Mouse (Mus musculus): ENCODE measurements around the gene Olfr683.
"Not testable (repeated sequence)": the region's sequence is repeated elsewhere in the genome, so short reads cannot be mapped to it uniquely, and the experiment has no call there.

Gene Olfr683

DNA sequence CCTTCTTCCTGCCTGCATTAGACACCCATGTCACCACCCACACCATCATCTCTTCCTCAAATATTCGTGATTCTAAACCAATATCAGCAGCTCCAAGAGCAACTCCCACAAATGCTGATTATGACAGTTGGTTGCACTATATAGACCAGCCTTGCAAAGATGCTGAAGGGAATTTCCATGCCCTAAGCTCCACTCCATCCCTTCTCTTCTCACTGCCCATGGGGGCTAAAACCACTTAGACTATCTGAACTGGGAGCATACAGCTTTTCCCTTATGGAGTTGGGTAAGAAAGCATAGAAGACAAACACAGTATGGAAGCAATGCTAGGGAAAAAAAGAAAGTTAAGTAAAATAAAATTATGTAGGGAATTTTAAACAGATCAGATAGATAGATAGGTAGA is at the start of gene Olfr683:
Gene Olfr683, minus strand, starts transcription at position 101 of the 400 bp plus-strand sequence.
- no peak for DNase-seq

DNA sequence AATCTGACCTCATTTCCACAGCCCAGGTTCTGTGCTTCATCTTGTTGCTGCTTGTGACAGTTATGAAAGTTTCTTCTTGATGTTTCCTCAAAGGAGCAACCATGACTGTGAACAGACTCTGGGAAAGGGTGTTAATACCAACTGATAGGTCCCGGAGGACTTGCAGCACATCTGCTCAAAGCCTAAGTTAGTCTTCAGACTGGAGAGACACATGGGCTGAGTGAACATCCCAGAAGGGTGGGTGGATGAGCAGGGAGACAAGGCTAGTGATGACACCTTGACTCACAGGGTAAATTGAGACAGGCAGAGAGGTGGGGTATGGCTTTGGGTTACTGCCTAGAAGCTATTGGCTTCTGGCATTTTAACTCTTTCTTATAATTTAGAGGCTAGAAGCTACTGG is 39.1 kb upstream of the Olfr683 start, which contains the start of gene Olfr685:
Gene Olfr685, minus strand, starts transcription at position 101 of the 400 bp plus-strand sequence.
- no peak for DNase-seq

DNA sequence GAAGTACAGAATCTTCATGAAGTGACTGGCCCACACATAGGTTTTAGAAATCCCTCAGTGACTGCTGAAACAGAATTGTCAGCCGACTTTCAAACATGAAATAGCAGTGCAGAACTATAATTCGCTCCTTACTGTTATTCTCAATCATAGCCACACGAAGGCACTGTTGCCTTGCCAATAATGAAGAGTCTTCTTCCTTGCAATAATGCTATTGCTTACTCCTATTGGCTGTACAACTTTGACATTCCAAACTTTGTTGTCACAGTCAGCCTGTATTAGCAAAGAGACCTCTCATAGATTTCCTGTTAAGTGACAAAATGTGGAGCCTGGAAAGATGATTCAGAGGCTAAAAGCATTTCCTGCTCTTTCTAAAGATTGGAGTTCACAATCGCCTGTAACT is 24.0 kb upstream of the Olfr683 start:
- DNase-seq, result no peak

DNA sequence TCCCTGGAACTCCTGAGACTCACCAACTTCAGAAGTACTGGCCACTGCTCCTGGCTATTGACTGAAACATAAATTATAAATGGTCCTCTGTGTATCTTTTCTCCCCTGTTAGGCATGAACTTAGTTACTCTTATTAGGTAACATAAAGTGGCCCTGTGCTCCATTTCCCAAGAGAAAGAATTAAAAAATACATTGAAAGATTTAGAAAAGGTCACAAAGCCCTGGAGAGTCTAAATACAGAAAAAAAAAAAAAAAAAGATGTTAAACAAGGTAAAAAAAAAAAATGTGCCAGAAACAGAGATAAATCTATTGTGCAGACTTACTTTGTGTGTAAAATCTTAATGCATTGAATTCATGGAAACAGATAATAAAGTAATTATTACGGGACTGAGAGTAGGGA is 16.7 kb upstream of the Olfr683 start, which contains the start of gene Olfr684:
Gene Olfr684, minus strand, starts transcription at position 101 of the 400 bp plus-strand sequence.
- DNase-seq, result no peak

DNA sequence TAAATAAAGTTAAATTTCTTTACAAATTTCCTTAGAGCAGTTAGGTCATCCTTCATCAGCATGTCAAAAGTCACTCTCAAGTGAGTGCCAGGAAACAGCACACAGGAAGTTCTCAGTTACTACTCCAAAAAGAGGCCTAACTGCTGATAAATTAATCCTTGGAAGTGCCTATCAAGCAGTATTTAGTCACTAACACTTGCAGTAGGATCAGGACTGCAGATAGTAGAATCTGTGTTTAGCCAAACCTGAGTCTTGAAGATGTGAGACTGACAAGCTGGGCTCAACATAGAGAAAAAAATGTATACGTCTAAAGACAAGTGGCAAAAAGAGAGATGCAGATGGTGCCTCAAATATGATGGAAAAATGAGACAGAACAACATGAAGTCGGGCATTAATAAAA is 5.5 kb downstream of the Olfr683 start:
- DNase-seq, result no peak

DNA sequence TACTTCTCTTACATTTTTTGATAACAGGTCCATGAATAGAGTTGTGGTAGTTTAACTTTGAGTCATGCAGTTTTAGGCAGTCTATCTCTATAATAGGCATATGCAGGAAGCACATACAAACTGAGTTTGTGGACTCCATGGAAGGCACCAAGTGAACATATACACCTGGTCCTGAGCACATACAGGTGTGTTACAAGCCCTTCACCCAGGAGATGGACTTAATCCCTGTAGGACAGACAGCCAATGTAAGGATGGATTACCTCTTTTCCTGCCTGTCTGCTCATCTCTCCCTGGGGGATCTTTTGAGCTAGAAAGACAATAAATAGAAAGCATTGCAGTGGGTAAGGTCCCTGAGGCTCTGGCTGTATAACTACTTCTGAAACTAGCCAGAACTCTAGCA is 30.3 kb downstream of the Olfr683 start, which contains the start of gene Olfr681:
Gene Olfr681, plus strand, starts transcription at position 301 of the 400 bp plus-strand sequence.
- no peak for DNase-seq

DNA sequence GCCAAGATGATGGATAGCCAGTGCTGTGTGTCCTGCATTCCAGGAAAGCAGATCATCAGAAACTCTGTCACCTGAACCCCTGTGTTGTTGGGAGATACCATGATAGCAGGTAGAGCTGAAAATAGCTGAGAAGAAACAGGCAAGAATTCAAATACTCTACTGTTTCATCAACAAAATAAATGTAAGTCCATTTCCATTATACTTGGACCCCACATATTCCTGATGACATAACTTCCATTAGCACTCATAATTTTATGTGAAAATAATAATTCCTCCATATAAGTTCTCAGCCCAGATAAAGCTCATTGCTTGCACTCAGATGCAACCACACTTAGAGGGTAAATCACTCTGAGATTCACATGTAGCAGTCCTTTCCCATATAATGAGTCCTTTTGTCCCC is 54.1 kb downstream of the Olfr683 start, which contains the start of gene Olfr680-ps1:
Gene Olfr680-ps1, minus strand, starts transcription at position 101 of the 400 bp plus-strand sequence.
- DNase-seq, result not testable (repeated sequence)

Data from cerebellum, adult 18-20 months (tissue).